ENCODE assay signal across 23 mouse cellular contexts in genomic region chr5:101863946-101864345, GRCm38 (mm10).
DNase-seq lines count a peak whose midpoint lies in the region; ATAC-seq and TF ChIP-seq lines count a peak whose summit lies in the region.
"Had no signal": no experiment of that assay in that cellular context is flagged by ENCODE, and none has a peak within 500 bp of the region (broad histone marks: within the 10 kb centered on the region; RNA-seq: fewer than 3 reads in every experiment).

No protein-coding gene starts in this region.

- 83% methylated on average over 6 of the region's 6 CpGs for WGBS in lung, postnatal 0 days

- H3K36me3 ChIP-seq in lung, postnatal 0 days (ENCODE audit: insufficient read depth, low read length), result peaks cover 43% of the 10 kb centered on the region

- H3K4me1 ChIP-seq in lung, postnatal 0 days (ENCODE audit: insufficient read depth, low read depth, low read length), result no peaks in the 10 kb centered on the region
- H3K4me1 ChIP-seq: embryonic facial prominence, embryonic 13.5 days; forebrain, embryonic 12.5 days; heart, embryonic 13.5 days; hindbrain, embryonic 12.5 days had no signal

- no peak overlapping the region for H3K27ac ChIP-seq in layer of hippocampus, adult 2 months
- H3K27ac ChIP-seq in lung, postnatal 0 days (ENCODE audit: low read length), result no peak overlapping the region
- H3K27ac ChIP-seq: embryonic facial prominence, embryonic 13.5 days; forebrain, embryonic 12.5 days; gastrocnemius, adult 2 months; heart, embryonic 13.5 days; hindbrain, embryonic 12.5 days had no signal

- H3K9ac ChIP-seq in lung, postnatal 0 days (replicated peaks; ENCODE audit: low read depth), result no peak overlapping the region
- H3K9ac ChIP-seq: embryonic facial prominence, embryonic 13.5 days; forebrain, embryonic 12.5 days; heart, embryonic 13.5 days; hindbrain, embryonic 12.5 days had no signal

- TF ChIP-seq EP300 in lung, postnatal 0 days (IDR thresholded peaks at IDR 0.05), result no peak

- no peak for TF ChIP-seq CTCF in layer of hippocampus, adult 2 months (conservative IDR thresholded peaks at IDR 0.05)
- TF ChIP-seq CTCF in lung, postnatal 0 days (IDR thresholded peaks at IDR 0.05), result no peak

- H3K4me2 ChIP-seq in lung, postnatal 0 days (replicated peaks; ENCODE audit: low read depth, low read length), result no peak overlapping the region
- H3K4me2 ChIP-seq: embryonic facial prominence, embryonic 13.5 days; forebrain, embryonic 12.5 days; heart, embryonic 13.5 days; hindbrain, embryonic 12.5 days had no signal

- no peak overlapping the region for H3K4me3 ChIP-seq in layer of hippocampus, adult 2 months
- H3K4me3 ChIP-seq in lung, postnatal 0 days (ENCODE audit: low read depth, low read length), result no peak overlapping the region
- H3K4me3 ChIP-seq: embryonic facial prominence, embryonic 13.5 days; forebrain, embryonic 12.5 days; gastrocnemius, adult 2 months; heart, embryonic 13.5 days; hindbrain, embryonic 12.5 days had no signal

- no peaks in the 10 kb centered on the region for H3K9me3 ChIP-seq in lung, postnatal 0 days (ENCODE audit: low read length)
- H3K9me3 ChIP-seq: embryonic facial prominence, embryonic 13.5 days; forebrain, embryonic 12.5 days; heart, embryonic 13.5 days; hindbrain, embryonic 12.5 days had no signal

- peak; percentile 87 for ATAC-seq in megakaryocyte, adult 5-6 weeks (ENCODE audit: poor library complexity, severe bottlenecking)
- no peak for ATAC-seq in lung, postnatal 0 days
- ATAC-seq: activated CD4-positive, CD25-positive, alpha-beta regulatory T cell, adult 4 months; forebrain, embryonic 16.5 days; hindbrain, embryonic 16.5 days; inflammation-experienced regulatory T-cells, adult 6 months; intestine, postnatal 0 days had no signal

- H3K27me3 ChIP-seq in lung, postnatal 0 days (replicated peaks; ENCODE audit: insufficient read depth, low read length), result no peaks in the 10 kb centered on the region
- H3K27me3 ChIP-seq: embryonic facial prominence, embryonic 13.5 days; forebrain, embryonic 12.5 days; heart, embryonic 13.5 days; hindbrain, embryonic 12.5 days had no signal

- DNase-seq in kidney, postnatal 10 days, result peak; percentile 6
- DNase-seq in kidney, adult 8-10 months, result no peak
- DNase-seq in c-Kit-positive CD71-negative TER-119-negative erythroid progenitor cells, embryonic 14.5 days (ENCODE audit: low read depth), result peak; percentile 10
- no peak for DNase-seq in gastrocnemius, postnatal 10 days
- DNase-seq in layer of hippocampus, adult 2 months (ENCODE audit: low spot score in 2 of 2), result no peak
- no peak for DNase-seq in lung, postnatal 0 days (ENCODE audit: low spot score)
- DNase-seq: adrenal gland, postnatal 25 days; cerebellum, adult 11-12 months; cerebellum, adult 9-10 months; cerebellum, postnatal 25 days; gastrocnemius, adult 2 months; gastrocnemius, postnatal 36 days; heart, postnatal 36 days had no signal

Comparison
In these comparisons a context has a peak if more than half of its experiments do, and no peak if none do; other contexts are left out.
1. DNase-seq: peak in kidney, postnatal 10 days (single experiment) and c-Kit-positive CD71-negative TER-119-negative erythroid progenitor cells, embryonic 14.5 days (single experiment); none in kidney, adult 8-10 months (0 of 2), gastrocnemius, postnatal 10 days (single experiment), layer of hippocampus, adult 2 months (0 of 2) and lung, postnatal 0 days (single experiment).